Mouse (Mus musculus): ENCODE measurements around the gene Gm20503.

DNA sequence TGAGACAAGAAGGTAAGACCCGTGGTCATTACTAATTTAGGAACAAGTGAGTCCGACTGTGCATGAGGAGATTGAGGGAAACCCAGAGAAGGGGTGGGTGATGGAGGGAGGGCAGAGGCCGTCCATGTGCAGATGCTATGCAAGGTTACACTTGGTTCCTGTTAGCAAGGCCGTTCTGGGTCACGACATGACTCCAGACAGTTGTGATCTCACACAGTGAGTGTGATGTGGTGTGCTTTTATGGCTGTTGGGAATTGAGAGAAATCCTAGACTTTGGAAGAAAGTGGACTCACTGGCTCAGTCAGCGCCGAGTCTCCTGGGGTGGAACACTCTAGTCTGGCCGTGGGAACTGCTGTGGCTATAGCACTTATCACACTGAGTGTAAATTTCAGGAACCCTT is 3.2 kb downstream of the Gm20503 start:
- TF ChIP-seq CHD2 (IDR thresholded peaks at IDR 0.05; ENCODE audit: low read length) = no peak
- no peak for TF ChIP-seq CHD1 (IDR thresholded peaks at IDR 0.05; ENCODE audit: low read depth, low read length)
- TF ChIP-seq EP300 (IDR thresholded peaks at IDR 0.05; ENCODE audit: low read length) = no peak
- TF ChIP-seq E2F4 (IDR thresholded peaks at IDR 0.05; ENCODE audit: insufficient replicate concordance, low read depth, low read length) = no peak
- TF ChIP-seq CTCF (conservative IDR thresholded peaks at IDR 0.05 in 1 of 2, IDR thresholded peaks at IDR 0.05 in 1 of 2; ENCODE audit: low read depth in 2 of 2, low read length in 2 of 2) = no peak
- no peak for TF ChIP-seq NRF1 (IDR thresholded peaks at IDR 0.05; ENCODE audit: low read depth, low read length)
- no peak for TF ChIP-seq MEF2A (IDR thresholded peaks at IDR 0.05; ENCODE audit: borderline replicate concordance, low read depth, low read length)
- TF ChIP-seq TCF12 (IDR thresholded peaks at IDR 0.05; ENCODE audit: low read depth, low read length) = no peak
- no peak for TF ChIP-seq BHLHE40 (IDR thresholded peaks at IDR 0.05; ENCODE audit: low read depth, low read length)
- no peak for TF ChIP-seq MAX (IDR thresholded peaks at IDR 0.05; ENCODE audit: low read length)
- TF ChIP-seq POLR2A (IDR thresholded peaks at IDR 0.05; ENCODE audit: low read depth, low read length) = no peak
- TF ChIP-seq ELF1 (IDR thresholded peaks at IDR 0.05; ENCODE audit: low read depth, low read length) = no peak

Measured in CH12.LX (cell line).